Mouse (Mus musculus) testis, adult 2 months (tissue): ENCODE data around the gene Col6a3.

Source experiments
- CTCF ChIP-seq: fragments of 200-500 bp; IDR thresholded peaks from 2 replicates; pipeline ENCODE4 v1.5.1; 2012; ENCODE audit warnings: low read depth, mild to moderate bottlenecking, inconsistent platforms, low read length, moderate library complexity; ENCODE audit not compliant: control insufficient read depth, insufficient read depth, insufficient replicate concordance
- POLR2A ChIP-seq: fragments of 200-500 bp; IDR thresholded peaks from 2 replicates; pipeline ENCODE4 v1.6.1; 2012; ENCODE audit warnings: low read depth, mild to moderate bottlenecking, inconsistent platforms, low read length, moderate library complexity; ENCODE audit not compliant: control insufficient read depth

DNA sequence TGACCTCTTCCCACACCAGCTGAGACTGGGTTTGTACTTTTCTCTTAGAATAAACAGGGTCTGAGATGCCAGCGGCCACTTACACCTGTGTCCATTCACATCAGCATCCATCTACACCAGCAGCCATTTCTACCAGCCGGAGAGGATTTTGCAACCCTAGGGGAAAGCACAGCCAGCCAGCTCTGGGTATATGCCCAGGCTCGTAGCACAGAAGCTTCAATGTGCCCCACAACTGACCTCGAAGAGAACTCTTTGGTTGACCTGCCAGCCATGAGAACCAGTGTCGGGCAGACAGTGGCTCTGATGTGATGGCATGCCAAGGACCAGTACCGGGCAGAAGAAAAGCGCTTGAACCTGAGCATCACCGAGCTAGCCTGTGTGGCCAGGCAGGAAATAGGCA is 31.6 kb upstream of the Col6a3 start:
- TF ChIP-seq CTCF (no peak), POLR2A (no peak)
